Mouse (Mus musculus): Measurements from ENCODE around the gene Parvg.

DNA sequence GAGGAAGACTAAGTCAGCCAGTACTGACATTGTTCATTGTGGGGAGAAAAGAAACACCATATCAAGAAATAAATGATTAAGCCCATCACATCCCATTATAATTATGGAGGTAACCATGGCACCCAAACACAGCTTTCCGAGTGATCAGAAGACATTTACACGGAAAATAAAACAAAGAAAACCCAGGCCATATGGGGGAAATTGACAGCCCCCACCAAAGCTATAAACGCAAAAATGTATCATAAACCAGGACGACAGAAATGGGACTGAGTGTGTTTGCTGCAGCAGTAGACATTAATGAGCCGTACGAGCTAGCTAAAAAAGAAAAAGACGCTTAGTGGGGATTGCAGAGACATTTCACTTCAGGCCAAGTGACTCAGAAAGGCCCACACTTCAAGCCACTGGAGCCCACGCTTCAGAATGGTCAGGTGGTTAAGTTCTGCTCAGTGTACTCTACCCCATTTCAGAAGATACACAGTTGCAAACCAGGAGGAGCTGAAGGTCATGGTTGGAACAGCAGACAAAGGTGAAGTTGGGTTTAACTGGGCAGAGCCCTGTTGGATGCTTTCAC lies 62.3 kb downstream of the Parvg start:
- TF ChIP-seq POLR2A (IDR thresholded peaks at IDR 0.05; ENCODE audit: low read depth, low read length): no peak
- TF ChIP-seq CTCF (IDR thresholded peaks at IDR 0.05; ENCODE audit: borderline replicate concordance, insufficient read depth, low read length): no peak

All from embryonic fibroblast, embryonic 13.5 days (primary cell).